Mouse (Mus musculus) liver, adult 10 weeks (tissue): ENCODE measurements around the gene Ppp1r9a. TPM values are rescaled to one million over a fixed set of nuclear protein-coding genes. Genes with fewer than 3 reads are reported as not detected.

Experiments
- polyA plus RNA-seq: library from polyadenylated mRNA; stranded (reverse); fragments of 350-450 nt; fragmentation: Illumina TruSeq; extraction: RNeasy Lipid Tissue Mini Kit (QIAGEN cat#74804); gene quantifications from one replicate; pipeline ENCODE4 v1.2.3, GENCODE M21; 2014; ENCODE audit warnings: low read depth, low replicate concordance

Gene Ppp1r9a
- polyA plus RNA-seq = 2.4 TPM

GRCm38 (mm10) chr6:4902674-4903324 is at the start of gene Ppp1r9a:
Gene Ppp1r9a (plus strand): TSS chr6:4902917.

GRCm38 (mm10) chr6:5193693-5194092 is 291.0 kb downstream of the Ppp1r9a start, which contains the start of gene Pon1:
Gene Pon1 (minus strand): TSS chr6:5193946.

Other genes starting within 250 kb of the Ppp1r9a start
- gene Sgce, start 155.7 kb upstream of the Ppp1r9a start, polyA plus RNA-seq = 5.5 TPM
- gene Peg10, start 155.6 kb upstream of the Ppp1r9a start, polyA plus RNA-seq = 0.34 TPM